Mouse (Mus musculus): Measurements from ENCODE around the gene Pcp2.

Pcp2 gene

DNA sequence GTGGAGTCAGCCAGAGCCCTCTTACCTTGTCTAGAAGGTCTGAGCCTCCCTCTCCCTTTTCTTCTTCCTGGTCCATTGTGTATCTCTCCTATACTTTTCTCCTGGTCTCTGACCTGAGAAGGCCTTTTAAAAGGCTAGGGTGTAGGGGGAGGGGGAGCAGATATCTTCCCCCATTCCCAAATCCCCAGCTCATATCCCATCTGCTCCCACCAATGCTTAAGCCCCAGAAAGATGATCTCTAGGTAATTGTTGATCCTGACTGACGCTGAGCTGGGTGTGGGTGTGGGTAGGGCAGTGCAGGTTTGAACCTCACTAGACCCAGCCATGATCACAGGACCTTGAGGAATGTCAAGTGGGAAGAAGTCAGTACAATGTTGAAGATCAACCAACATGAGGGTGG lies at the start of gene Pcp2:
Gene Pcp2, minus strand, starts transcription at position 101 of the 400 bp plus-strand sequence.
- DNase-seq (ENCODE audit: low spot score in 2 of 2): no peak

DNA sequence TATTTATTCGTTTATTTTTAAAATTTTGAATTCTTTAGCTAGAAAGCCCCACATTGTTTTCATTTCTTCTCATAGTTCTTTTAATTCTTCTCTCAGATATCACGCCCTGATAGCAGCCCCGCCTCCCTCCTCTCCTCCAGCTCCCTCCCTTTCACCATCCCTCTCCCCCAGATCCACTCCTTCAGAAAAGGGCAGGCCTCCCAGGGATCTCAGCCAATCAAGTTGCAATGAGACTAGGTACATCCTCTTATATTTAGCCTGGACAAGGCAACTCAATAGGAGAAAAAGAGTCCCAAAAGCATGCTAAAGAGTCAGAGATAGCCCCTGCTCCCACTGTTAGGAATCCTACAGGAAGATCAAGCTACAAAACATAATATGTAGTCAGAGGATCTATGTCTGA lies 49.3 kb upstream of the Pcp2 start:
- DNase-seq (ENCODE audit: low spot score in 2 of 2): no peak

DNA sequence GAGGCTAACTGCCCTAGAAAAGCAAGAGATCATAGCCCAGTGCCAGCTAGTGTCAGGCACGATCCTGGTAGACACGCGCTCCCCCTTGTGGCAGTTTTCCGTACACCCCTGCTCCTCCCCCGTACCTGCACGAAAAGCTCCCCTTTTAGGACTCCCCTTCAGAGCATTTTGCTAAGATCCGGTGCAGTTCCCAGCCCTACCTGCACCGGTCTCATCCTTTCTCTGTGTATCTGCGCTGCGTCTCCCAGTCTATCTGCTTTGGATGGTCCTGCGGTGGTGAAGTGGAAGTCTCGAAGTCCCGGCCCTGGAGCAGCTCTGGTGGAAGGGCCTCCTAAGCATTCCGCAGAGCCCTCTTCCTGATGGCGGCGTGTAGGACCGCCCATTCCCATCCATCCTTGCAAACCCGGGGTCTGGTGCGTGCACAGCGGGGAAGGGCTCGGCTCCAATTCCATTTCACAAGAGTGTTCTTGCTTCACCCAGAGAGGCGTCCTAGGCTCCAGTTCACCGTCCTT lies 46.7 kb upstream of the Pcp2 start, which contains the start of gene Fcor:
Gene Fcor, minus strand, starts transcription at position 383 of the 512 bp plus-strand sequence.
- DNase-seq (ENCODE audit: low spot score in 2 of 2): peak; percentile 85 to 90

DNA sequence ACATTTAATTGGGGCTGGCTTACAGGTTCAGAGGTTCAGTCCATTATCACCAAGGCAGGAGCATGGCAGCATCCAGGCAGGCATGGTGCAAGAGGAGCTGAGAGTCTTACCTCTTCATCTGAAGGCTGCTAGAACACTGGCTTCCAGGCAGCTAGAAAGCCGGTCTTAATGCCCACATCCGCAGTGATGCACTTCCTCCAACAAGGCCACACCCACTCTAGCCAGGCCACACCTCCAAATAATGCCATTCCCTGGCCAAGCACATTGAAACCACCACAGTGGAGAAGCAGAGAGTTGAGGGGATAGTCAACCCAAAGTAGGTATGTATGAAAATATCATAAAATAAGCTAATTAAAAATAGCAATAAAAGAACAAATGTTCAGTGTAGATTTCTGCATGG lies 45.0 kb upstream of the Pcp2 start:
- DNase-seq (ENCODE audit: low spot score in 2 of 2): no peak

DNA sequence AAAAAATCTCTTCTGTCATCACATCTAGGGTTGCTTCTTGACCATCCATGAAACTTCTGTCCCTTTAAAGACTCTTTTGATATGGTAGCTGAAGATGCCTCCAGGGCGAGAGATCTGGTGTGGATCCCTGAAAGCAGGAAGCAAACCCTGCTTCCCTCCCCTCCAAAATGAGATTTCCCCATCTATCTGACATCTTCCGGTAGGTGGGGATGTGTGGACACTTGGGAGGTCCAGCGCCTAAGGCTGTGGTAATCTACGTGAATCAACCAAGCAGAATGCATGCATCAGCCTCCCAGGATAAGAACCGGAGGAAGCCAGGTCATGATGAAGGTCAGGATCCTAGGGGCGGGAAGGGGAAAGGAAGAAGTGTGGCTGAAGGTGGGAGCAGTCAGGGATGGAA lies 40.2 kb upstream of the Pcp2 start, which contains the start of gene Mcemp1:
Gene Mcemp1, plus strand, starts transcription at position 248 of the 400 bp plus-strand sequence.
- no peak for DNase-seq (ENCODE audit: low spot score in 2 of 2)

DNA sequence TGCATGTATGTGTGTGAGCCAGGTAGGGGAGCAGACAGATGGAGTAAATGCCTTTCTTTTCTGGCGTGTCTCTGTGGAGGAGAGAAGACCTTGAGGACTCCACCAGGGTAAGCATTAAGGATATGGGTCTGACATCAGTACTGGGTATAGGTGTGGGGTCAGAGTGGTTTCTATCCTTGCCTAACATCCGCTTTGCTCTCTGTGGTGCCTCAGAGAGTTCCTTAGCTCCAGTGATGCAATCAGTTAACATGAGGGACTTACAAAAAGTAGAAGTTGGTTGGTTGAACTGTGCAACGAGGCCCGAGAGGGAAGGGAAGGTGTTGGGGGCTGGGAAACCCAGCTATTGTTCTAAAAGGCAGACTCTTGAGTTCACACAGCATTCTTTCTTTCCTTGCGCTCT lies 39.1 kb upstream of the Pcp2 start:
- no peak for DNase-seq (ENCODE audit: low spot score in 2 of 2)

DNA sequence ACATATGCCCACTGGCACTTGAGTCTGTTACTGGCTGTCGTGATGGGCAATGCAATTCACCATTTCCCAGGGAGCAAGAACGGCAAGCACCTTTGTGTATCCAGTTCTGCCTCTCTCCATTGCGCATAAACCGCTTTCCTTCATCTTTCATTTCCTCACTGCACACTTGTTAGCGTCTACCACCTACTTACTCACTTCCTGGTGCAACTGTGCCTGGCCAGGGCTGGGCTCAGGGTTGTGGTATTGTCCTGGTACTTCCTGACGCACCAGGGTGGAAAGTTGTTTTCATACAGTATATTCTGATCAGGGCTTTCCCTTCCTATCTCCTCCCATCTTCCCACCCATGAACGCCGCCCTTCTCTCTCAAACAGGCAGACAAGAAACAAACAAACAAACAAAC lies 35.5 kb upstream of the Pcp2 start:
- DNase-seq (ENCODE audit: low spot score in 2 of 2): no peak

DNA sequence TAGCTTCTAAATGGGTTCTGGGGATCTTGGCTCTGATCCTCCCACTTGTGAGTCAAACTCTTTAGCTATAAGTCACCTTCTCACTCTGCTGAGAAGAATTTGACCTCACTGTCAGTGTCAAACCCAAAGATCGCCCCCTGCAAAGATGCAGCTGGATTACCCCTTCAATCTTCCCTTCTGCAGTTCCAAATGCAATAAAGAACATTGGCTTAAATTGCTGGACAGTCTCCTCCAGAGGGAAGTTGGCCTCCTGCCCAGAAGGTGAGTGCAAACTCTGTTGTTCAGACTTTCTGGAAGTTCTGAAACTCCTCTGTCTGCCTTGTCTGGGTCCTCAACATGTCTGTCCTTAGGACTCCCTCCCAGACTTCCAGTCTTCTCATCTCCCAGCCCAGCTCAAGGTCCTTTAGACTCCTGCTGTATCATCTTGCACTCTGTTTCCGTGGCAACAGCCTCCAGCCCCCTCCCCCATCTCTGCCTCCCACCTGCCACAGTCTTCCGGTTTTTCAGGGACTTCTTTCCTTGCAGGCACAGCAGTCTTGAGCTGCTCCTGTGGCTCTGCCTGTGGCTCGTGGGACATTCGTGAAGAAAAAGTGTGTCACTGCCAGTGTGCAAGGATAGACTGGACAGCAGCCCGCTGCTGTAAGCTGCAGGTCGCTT lies 31.5 kb upstream of the Pcp2 start:
- DNase-seq (ENCODE audit: low spot score in 2 of 2): peak in 1 of 2 experiments; percentile 40

DNA sequence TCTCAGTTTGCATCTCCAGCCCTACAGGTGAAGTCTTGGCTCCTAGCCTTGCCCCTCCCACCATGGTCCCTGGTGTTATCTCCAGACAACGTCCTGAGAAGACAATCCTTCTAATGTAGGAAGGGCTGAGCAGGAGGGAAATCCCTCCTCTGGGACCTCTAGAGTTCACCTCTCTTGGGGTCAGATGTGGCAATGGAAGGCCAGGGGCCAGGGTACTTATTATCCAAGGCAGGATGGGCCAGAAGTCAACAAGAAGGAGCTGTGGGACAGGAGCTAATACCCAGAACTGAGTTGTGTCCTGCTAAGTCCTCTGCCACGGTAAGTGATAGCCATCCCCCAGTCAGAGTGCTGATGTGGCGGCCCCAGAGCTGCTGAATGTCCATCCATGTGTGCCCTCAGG lies 30.2 kb upstream of the Pcp2 start, which contains the start of gene Retn:
Gene Retn, plus strand, starts transcription at position 245 of the 400 bp plus-strand sequence.
- DNase-seq (ENCODE audit: low spot score in 2 of 2): no peak

DNA sequence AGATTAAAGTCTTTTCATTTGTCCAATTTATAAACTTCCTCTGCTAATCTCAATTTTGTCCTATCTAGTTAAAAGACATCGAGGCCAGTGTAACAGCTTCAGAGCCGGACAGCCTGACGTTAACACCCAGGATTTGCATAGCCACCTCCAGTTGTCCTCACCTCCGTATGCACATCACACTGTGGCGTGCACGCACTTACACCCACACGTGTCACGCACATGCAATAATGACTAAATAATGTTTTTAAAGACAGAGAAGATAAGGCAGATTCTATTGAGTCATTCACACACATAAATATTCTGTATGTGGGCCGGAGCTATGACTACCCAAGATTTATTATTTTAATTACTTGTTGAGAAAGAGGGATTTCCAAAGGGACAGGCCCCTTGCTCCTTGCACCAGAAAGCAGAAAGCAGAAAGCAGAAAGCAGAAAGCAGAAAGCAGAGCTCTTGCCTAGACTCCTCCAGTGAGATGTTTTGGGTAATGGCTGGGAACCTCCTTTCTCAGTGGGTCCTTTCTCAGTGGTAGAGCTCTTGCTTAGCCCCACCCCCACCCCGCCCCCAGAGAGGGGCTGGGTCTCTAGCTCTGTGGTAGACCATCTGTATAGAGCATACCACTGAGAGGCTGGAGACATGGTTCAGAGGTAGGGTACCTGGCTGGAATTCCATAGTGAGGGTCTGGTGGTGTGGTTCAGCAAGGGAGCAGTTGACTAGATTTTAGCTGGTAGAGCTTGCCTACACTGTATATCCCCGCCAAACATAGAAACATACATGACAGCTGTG lies 29.6 kb upstream of the Pcp2 start:
- DNase-seq (ENCODE audit: low spot score in 2 of 2): no peak

DNA sequence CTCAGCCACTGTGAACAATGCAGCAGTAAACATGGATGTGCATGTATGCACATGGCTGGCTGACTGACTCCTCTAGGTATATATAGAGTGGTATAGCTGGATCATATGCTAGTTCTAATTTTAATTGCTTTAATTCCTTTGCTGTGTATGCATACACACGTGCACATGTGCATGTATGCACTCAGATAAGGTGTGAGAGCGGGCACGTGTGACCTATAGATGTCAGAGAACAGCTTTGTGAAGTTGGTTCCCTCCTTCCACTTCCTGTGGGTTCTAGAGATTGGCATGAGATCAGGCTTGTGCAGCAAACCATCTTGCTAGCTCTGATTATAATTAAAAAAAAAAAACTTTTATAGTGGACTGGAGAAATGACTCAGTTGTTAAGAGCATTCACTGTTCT lies 27.5 kb upstream of the Pcp2 start:
- no peak for DNase-seq (ENCODE audit: low spot score in 2 of 2)

DNA sequence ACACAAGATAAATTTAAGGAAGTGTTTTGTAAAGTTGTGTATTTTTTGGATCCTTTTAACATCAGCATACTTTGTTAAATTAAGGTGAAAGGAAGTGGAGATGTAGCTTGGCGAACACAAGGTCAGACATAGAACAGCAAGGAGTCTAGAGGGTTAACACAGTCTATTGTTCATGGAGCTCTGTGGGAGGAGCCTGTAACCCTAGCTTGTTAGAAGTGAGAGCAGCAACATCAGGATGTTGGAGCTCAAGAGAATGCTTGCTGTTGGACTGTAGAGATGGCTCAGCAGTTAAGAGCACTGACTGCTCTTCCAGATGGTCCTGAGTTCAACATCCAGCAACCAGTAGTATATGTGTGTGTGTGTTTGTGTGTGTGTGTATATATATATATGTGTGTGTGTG lies 23.6 kb upstream of the Pcp2 start:
- no peak for DNase-seq (ENCODE audit: low spot score in 2 of 2)

DNA sequence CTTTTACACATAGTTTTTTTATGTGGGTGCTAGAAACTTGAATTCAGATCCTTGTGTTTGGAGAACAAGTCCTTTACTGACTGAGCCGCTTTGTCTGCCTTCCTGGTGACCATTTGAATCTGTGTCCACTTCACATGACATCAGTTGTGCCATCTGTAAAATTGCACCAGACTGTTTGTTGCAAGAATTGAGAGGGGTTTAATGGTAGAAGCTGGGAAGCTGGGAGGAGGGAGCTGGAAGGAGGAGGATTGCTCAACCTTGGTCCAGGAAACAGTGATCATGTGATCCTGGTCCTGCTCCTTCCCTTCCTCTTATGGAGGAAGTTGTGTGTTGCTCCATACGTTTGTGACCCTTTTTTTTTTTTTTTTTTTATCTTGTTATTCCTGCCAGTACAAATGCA lies 22.9 kb upstream of the Pcp2 start:
- no peak for DNase-seq (ENCODE audit: low spot score in 2 of 2)

DNA sequence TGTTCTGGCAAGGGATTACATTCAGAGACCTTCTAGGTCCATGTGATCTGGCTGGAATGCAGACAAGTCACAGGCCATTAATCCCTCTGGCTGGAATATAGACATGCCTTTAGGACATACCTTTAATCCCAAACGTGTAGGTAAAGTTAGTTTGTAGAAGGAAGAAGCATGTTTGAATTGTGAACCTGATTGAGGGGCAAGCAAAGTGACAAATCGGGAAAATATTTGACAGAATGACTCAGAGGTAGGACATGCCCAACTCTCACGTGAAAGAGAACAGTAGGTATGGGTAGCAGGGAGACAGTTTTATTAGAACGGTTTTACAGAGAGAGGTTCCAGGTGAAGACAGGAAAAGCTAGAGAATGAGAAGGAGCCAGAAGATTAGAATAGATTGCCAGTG lies 22.2 kb upstream of the Pcp2 start:
- DNase-seq (ENCODE audit: low spot score in 2 of 2): no peak

DNA sequence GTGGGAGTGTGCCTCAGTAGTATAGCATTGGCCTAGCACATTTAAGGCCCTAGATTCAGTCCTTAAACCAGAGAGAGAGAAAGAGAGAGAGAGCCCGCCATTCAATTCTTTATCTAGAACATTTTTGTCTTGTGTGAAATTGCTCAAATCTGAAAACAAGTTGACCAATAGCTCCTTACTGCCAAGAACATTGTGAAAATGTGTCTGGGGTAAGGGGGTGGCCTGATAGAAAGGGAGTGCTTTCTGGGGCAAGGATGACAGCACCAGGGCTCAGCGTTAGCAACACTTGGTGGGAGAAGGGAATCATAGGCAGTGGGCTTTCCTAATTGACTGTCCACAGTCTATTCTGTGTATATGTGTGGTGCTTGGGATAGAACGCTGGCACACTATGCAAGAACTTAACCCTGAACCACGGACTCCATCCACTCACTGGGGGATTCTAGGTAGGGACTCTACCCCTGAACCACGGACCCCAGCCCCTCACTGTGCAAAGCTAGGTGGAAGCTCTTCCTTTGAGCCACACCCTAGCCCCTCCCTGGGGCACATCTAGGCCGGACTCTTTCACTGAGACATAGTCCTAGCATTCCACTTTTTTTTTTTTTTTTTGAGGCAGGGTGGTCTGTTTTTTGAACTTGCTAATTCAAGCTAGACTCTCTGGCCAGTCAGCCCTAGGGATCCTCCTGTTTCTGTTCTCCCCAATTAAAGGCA lies 21.6 kb upstream of the Pcp2 start:
- no peak for DNase-seq (ENCODE audit: low spot score in 2 of 2)

DNA sequence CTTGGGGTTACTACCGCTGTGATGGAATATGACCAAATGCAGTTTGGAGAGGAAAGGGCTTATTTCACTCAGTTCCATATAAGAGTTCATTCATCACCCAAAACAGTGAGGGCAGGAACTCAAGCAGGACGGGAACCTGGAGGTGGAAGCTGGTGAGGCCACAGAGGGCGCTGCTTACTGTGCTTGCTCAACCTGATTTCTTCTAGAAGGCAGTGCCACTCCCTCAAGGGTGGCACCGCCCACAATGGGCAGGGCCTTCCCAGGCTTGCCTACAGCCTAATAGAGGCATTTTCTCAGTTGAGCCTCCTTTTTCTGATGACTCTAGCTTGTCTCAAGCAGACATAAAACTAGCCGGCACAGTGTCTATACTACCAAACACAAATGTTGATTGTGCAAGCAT lies 20.5 kb upstream of the Pcp2 start:
- no peak for DNase-seq (ENCODE audit: low spot score in 2 of 2)

DNA sequence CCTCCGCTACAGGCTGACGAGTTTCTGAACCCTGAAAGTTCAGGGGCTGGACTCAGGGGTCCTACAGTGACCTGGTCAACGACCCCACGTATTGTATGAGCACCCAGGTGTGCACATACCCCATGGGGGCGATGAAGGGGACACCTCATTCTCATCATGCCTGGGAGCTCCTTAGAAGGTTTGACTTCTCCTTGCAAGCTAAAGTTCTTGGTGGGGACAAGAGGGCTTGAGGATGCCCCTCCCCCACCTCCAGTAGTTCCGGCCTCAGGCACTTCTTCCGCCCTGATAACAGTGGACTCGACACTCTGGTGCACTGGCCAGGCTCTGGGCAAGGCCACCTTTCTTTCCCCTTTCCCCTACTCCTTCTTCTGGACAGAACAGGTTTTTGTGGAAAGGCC lies 6.1 kb upstream of the Pcp2 start:
- no peak for DNase-seq (ENCODE audit: low spot score in 2 of 2)

DNA sequence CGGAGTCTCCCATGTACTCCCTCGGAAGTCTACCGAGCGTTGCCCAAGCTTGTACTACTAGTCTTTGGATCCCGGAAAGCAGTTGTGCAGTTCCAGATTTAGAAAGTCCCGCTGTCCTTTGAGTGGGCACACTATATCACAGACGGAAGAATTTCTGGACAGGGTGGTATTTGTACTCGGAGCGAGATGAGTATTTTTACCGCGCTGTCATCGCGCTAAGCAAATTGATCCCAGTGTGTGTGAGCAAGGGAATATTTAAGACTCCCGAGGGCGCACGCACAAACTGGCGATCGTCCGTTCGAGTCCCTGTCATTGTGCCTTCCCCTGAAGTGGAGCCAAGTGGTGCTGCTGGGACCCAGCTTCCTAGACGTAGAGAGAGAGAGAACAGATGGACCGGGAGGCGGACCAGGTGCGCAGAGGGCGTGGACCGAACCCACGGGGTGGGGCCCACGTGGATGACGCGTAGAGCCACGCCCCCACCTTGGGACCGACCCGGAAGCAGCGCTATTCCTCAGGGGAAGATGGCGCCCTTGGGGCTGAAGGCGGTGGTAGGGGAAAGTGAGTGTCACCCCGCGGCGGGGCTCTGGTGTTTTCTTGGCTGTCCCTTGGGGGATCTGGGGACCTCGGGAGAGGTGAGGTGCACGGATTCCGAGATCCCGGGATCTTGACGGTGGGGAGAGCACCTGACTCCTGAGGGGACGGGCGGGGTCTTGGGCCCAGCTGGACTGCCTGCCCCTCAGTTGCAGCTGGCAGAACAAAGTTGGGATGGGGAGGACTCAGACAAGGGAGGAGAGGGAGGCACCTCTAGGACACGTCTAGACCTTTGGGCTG lies 5.5 kb upstream of the Pcp2 start, which contains the start of gene Stxbp2:
Gene Stxbp2, plus strand, starts transcription at position 309 of the 831 bp plus-strand sequence.
- peak in 1 of 2 experiments; percentile 46 for DNase-seq (ENCODE audit: low spot score in 2 of 2)

DNA sequence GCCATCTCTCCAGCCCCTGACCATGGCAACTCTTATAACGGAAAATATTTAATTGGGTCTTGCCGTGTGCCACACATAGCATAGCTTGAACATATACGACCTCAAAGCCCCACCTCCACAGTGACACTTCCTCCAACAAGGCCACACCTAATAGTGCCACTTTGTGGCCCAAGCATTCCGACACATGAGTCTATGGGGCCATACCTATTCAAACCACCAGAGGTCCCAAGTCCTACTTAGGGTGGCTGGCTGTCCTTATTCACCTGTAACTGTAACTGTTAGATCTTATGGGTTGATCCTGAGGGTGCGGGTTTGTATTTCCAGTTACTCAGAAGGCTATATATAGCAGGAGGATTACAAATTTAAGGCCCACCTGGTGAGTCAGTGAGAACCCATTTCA lies 2.7 kb upstream of the Pcp2 start:
- no peak for DNase-seq (ENCODE audit: low spot score in 2 of 2)

DNA sequence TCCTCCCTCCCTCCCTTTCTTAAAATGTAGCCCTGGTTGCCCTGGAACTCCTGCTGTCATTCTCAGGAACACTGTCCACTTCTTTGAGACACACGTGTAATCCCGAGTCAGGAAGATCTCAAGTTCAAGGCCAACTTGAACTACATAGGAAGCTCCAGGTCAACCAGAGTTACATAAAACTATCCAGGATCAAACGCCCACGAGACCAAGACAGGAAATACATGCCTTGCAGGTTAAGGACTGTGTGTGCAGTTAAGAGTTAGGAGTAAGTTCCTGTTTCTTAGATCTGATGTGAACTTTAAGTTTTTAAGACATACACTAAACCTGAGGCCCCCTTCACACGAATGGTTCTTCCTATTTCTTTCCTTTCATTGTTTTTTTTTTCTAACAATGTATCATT lies 1.6 kb upstream of the Pcp2 start:
- DNase-seq (ENCODE audit: low spot score in 2 of 2): no peak

DNA sequence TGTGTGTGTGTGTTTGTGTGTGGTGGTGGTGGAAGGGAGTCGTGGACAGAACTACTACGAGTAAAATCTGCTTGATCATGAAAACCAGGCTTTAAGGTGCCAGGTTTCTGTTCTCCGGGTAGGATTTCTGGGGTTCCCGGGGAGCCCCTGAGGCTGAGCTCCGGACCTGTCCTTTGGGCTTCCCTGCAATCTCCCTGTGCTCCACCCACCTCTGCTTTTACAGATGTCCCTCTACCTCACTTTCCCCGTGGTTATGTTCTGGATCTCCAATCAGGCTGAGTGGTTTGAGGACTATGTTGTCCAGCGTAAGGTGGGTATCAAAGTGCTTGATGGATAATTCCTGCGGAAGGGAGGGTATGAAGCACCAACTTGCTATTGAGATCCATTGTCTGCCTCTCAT lies 3.2 kb downstream of the Pcp2 start:
- no peak for DNase-seq (ENCODE audit: low spot score in 2 of 2)
